Mouse (Mus musculus): ENCODE results near the gene Zfp235.

Zfp235 gene

GRCm38 (mm10) chr7:24133996-24134828 is at the start of gene Zfp235:
TSS of gene Zfp235 (plus strand) at chr7:24134169.
- peak; percentile 90 for DNase-seq (ENCODE audit: low read depth, low spot score)

- peak; percentile 57 for DNase-seq (ENCODE audit: low read depth, low spot score)
These were observed 47.1 kb upstream of the Zfp235 start for GRCm38 (mm10) chr7:24086871-24087270.

GRCm38 (mm10) chr7:24087485-24088125 is 46.4 kb upstream of the Zfp235 start:
- peak; percentile 85 for DNase-seq (ENCODE audit: low read depth, low spot score)

- no peak for DNase-seq (ENCODE audit: low read depth, low spot score)
These were observed 29.6 kb upstream of the Zfp235 start for GRCm38 (mm10) chr7:24104403-24104802.

- no peak for DNase-seq (ENCODE audit: low read depth, low spot score)
These were observed 28.7 kb upstream of the Zfp235 start for GRCm38 (mm10) chr7:24105144-24105703.

- no peak for DNase-seq (ENCODE audit: low read depth, low spot score)
These were observed 23.1 kb upstream of the Zfp235 start for GRCm38 (mm10) chr7:24110839-24111238.

GRCm38 (mm10) chr7:24111772-24112155 is 22.2 kb upstream of the Zfp235 start:
- DNase-seq (ENCODE audit: low read depth, low spot score) = no peak

GRCm38 (mm10) chr7:24112156-24112856 is 21.7 kb upstream of the Zfp235 start, which contains the start of gene Zfp112:
TSS of gene Zfp112 (plus strand) at chr7:24112314.
- peak; percentile 94 for DNase-seq (ENCODE audit: low read depth, low spot score)

GRCm38 (mm10) chr7:24113001-24113400 is 21.0 kb upstream of the Zfp235 start:
- DNase-seq (ENCODE audit: low read depth, low spot score) = peak; percentile 86

GRCm38 (mm10) chr7:24116655-24117054 is 17.3 kb upstream of the Zfp235 start:
- no peak for DNase-seq (ENCODE audit: low read depth, low spot score)

- no peak for DNase-seq (ENCODE audit: low read depth, low spot score)
These were observed 459 bp upstream of the Zfp235 start for GRCm38 (mm10) chr7:24133425-24133995.

GRCm38 (mm10) chr7:24142566-24142965 is 8.6 kb downstream of the Zfp235 start:
- no peak for DNase-seq (ENCODE audit: low read depth, low spot score)

GRCm38 (mm10) chr7:24153272-24153671 is 19.3 kb downstream of the Zfp235 start:
- peak; percentile 69 for DNase-seq (ENCODE audit: low read depth, low spot score)

- DNase-seq (ENCODE audit: low read depth, low spot score) = no peak
These were observed 38.2 kb downstream of the Zfp235 start for GRCm38 (mm10) chr7:24172191-24172590.

GRCm38 (mm10) chr7:24174618-24175336 is 40.8 kb downstream of the Zfp235 start, which contains the start of gene Zfp114:
TSS of gene Zfp114 (plus strand) at chr7:24175060.
- DNase-seq (ENCODE audit: low read depth, low spot score) = peak; percentile 92

GRCm38 (mm10) chr7:24175337-24175711 is 41.4 kb downstream of the Zfp235 start:
- no peak for DNase-seq (ENCODE audit: low read depth, low spot score)

GRCm38 (mm10) chr7:24187611-24188010 is 53.6 kb downstream of the Zfp235 start:
- no peak for DNase-seq (ENCODE audit: low read depth, low spot score)

GRCm38 (mm10) chr7:24188901-24189570 is 55.1 kb downstream of the Zfp235 start:
- no peak for DNase-seq (ENCODE audit: low read depth, low spot score)

GRCm38 (mm10) chr7:24189571-24189944 is 55.6 kb downstream of the Zfp235 start:
- DNase-seq (ENCODE audit: low read depth, low spot score) = no peak

- peak; percentile 51 for DNase-seq (ENCODE audit: low read depth, low spot score)
These were observed 57.4 kb downstream of the Zfp235 start for GRCm38 (mm10) chr7:24191361-24191760.

All from ZHBTc4 (cell line).